Mouse (Mus musculus): ENCODE data around the gene C1qbp. TPM values are rescaled to one million over a fixed set of nuclear protein-coding genes. Genes with fewer than 3 reads are reported as not detected.

Gene C1qbp
- total and polyA plus RNA-seq, 2 experiments from 2014 or later: 10.3 to 311 TPM

DNA sequence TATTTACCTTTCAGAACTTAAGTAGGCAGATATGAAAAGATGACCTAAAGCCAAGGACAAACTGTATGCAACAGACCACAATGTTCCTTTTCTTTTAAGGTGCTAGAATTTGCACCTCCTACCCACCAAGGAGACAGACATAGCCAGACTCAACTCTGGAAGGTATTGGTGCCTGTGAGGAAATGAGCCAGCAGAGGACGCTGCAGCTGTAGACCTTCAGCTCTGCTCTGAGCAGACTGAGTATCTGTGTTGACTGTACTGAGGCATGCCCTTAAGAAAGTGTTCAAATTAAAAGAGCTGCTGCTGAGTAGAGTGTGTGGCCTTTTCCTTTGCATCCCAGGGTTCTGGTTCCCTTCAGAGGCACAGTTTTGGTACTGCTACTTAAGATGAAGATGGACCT lies 40.2 kb downstream of the C1qbp start:
- H3K9me3 ChIP-seq (replicated peaks; ENCODE audit: control insufficient read depth, low read length): no peaks in the 10 kb centered on the region
- H3K36me3 ChIP-seq (replicated peaks; ENCODE audit: control insufficient read depth, insufficient read depth, low read length): peaks cover 91% of the 10 kb centered on the region
- no peak overlapping the region for H3K27ac ChIP-seq (ENCODE audit: low read depth)
- H3K4me1 ChIP-seq (ENCODE audit: control insufficient read depth, insufficient read depth): no peaks in the 10 kb centered on the region
- H3K4me2 ChIP-seq (ENCODE audit: low read depth, low read length): no peak overlapping the region
- no peak for DNase-seq (ENCODE audit: low spot score)
- no peaks in the 10 kb centered on the region for H3K27me3 ChIP-seq (ENCODE audit: control insufficient read depth, insufficient read depth, low read length)
- H3K4me3 ChIP-seq (ENCODE audit: low read depth, low read length): no peak overlapping the region
- 88% methylated on average over 1 of the region's 1 CpGs for WGBS
- no peak for TF ChIP-seq EP300 (IDR thresholded peaks at IDR 0.05; ENCODE audit: low read depth)
- no peak for TF ChIP-seq CTCF (IDR thresholded peaks at IDR 0.05; ENCODE audit: low read depth)
- no peak for ATAC-seq (ENCODE audit: insufficient read depth, low read depth)
- H3K9ac ChIP-seq (replicated peaks; ENCODE audit: low read depth, low read length): no peak overlapping the region

DNA sequence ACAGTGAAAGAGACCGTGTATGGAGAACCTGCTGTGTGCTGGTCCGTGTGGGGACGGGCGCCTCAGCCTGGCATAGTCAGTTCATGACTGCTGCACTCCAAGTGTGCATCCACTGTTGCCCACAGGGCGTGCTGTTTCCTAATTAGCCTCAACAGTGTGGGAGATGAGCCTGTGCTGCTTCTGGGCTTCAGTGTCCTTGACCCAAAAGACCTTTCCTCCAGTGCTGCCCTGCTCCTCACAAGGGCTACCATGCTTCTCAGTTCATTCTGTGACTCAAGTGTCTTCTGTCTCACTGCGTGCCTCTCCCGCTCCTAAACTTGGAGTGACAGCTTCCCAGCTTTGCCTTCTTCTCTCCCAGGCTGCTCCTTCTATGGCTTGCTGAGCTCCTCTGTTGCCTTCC lies 47.5 kb downstream of the C1qbp start:
- H3K27me3 ChIP-seq (ENCODE audit: control insufficient read depth, insufficient read depth, low read length): no peaks in the 10 kb centered on the region
- 90% methylated on average over 7 of the region's 7 CpGs for WGBS
- no peak overlapping the region for H3K4me2 ChIP-seq (ENCODE audit: low read depth, low read length)
- no peak overlapping the region for H3K4me3 ChIP-seq (ENCODE audit: low read depth, low read length)
- no peak overlapping the region for H3K27ac ChIP-seq (ENCODE audit: low read depth)
- DNase-seq (ENCODE audit: low spot score) (no peak), ATAC-seq (ENCODE audit: insufficient read depth, low read depth) (no peak)
- H3K36me3 ChIP-seq (replicated peaks; ENCODE audit: control insufficient read depth, insufficient read depth, low read length): peaks cover 66% of the 10 kb centered on the region
- H3K9ac ChIP-seq (replicated peaks; ENCODE audit: low read depth, low read length): no peak overlapping the region
- no peaks in the 10 kb centered on the region for H3K4me1 ChIP-seq (ENCODE audit: control insufficient read depth, insufficient read depth)
- H3K9me3 ChIP-seq (replicated peaks; ENCODE audit: control insufficient read depth, low read length): no peaks in the 10 kb centered on the region
- TF ChIP-seq EP300 (IDR thresholded peaks at IDR 0.05; ENCODE audit: low read depth) (no peak), CTCF (IDR thresholded peaks at IDR 0.05; ENCODE audit: low read depth) (no peak)

GRCm38 (mm10) chr11:70931461-70931860 lies 51.4 kb downstream of the C1qbp start:
- Histone ChIP-seq H3K4me2 (ENCODE audit: low read depth, low read length) (no peak overlapping the region), H3K4me3 (ENCODE audit: low read depth, low read length) (no peak overlapping the region), H3K27ac (ENCODE audit: low read depth) (no peak overlapping the region), H3K4me1 (ENCODE audit: control insufficient read depth, insufficient read depth) (no peaks in the 10 kb centered on the region), H3K9ac (replicated peaks; ENCODE audit: low read depth, low read length) (no peak overlapping the region), H3K27me3 (ENCODE audit: control insufficient read depth, insufficient read depth, low read length) (no peaks in the 10 kb centered on the region), H3K36me3 (replicated peaks; ENCODE audit: control insufficient read depth, insufficient read depth, low read length) (peaks cover 50% of the 10 kb centered on the region), H3K9me3 (replicated peaks; ENCODE audit: control insufficient read depth, low read length) (no peaks in the 10 kb centered on the region)
- DNase-seq (ENCODE audit: low spot score) (no peak), ATAC-seq (ENCODE audit: insufficient read depth, low read depth) (no peak)
- TF ChIP-seq CTCF (IDR thresholded peaks at IDR 0.05; ENCODE audit: low read depth) (no peak), EP300 (IDR thresholded peaks at IDR 0.05; ENCODE audit: low read depth) (no peak)
- WGBS: 93% methylated on average over 5 of the region's 5 CpGs

Other genes with a start within 250 kb of the C1qbp start
- 4.2 and 4.9 TPM in 2 replicates for gene Zfp3, start 218.8 kb downstream of the C1qbp start, total RNA-seq (2014; rRNA removed; ENCODE audit: low replicate concordance)
- gene Zfp3, start 218.8 kb downstream of the C1qbp start, polyA plus RNA-seq (2015; fragmentation: Nextera tagmentation; extraction: Ambion mirVana): 9.6 and 10.8 TPM in 2 replicates
- not detected in 2 replicates for gene Scimp, start 170.4 kb downstream of the C1qbp start, total RNA-seq (2014; rRNA removed; ENCODE audit: low replicate concordance)
- gene Scimp, start 170.4 kb downstream of the C1qbp start, polyA plus RNA-seq (2015; fragmentation: Nextera tagmentation; extraction: Ambion mirVana): 0.38 and 0.49 TPM in 2 replicates
- 10.5 and 12.2 TPM in 2 replicates for gene Rabep1, start 138.2 kb downstream of the C1qbp start, total RNA-seq (2014; rRNA removed; ENCODE audit: low replicate concordance)
- gene Rabep1, start 138.2 kb downstream of the C1qbp start, polyA plus RNA-seq (2015; fragmentation: Nextera tagmentation; extraction: Ambion mirVana): 29.8 and 32.2 TPM in 2 replicates
- gene Nup88, start 13.1 kb downstream of the C1qbp start, total RNA-seq (2014; rRNA removed; ENCODE audit: low replicate concordance): 49.9 and 66.8 TPM in 2 replicates
- 81.5 and 88.4 TPM in 2 replicates for gene Nup88, start 13.1 kb downstream of the C1qbp start, polyA plus RNA-seq (2015; fragmentation: Nextera tagmentation; extraction: Ambion mirVana)
- 12.7 and 25.3 TPM in 2 replicates for gene Rpain, start 12.8 kb downstream of the C1qbp start, total RNA-seq (2014; rRNA removed; ENCODE audit: low replicate concordance)
- gene Rpain, start 12.8 kb downstream of the C1qbp start, polyA plus RNA-seq (2015; fragmentation: Nextera tagmentation; extraction: Ambion mirVana): 45.9 and 53.2 TPM in 2 replicates
- gene Dhx33, start 21.4 kb upstream of the C1qbp start, total RNA-seq (2014; rRNA removed; ENCODE audit: low replicate concordance): 19.6 and 20.6 TPM in 2 replicates
- 5.8 and 6.3 TPM in 2 replicates for gene Dhx33, start 21.4 kb upstream of the C1qbp start, polyA plus RNA-seq (2015; fragmentation: Nextera tagmentation; extraction: Ambion mirVana)
- gene Mis12, start 36.6 kb upstream of the C1qbp start, total RNA-seq (2014; rRNA removed; ENCODE audit: low replicate concordance): 3.1 and 5.5 TPM in 2 replicates
- 11.2 and 11.4 TPM in 2 replicates for gene Mis12, start 36.6 kb upstream of the C1qbp start, polyA plus RNA-seq (2015; fragmentation: Nextera tagmentation; extraction: Ambion mirVana)
- gene Derl2, start 36.8 kb upstream of the C1qbp start, total RNA-seq (2014; rRNA removed; ENCODE audit: low replicate concordance): 30.0 and 37.3 TPM in 2 replicates
- 32.3 and 36.5 TPM in 2 replicates for gene Derl2, start 36.8 kb upstream of the C1qbp start, polyA plus RNA-seq (2015; fragmentation: Nextera tagmentation; extraction: Ambion mirVana)
- gene 6330403K07Rik, start 50.5 kb upstream of the C1qbp start, total RNA-seq (2014; rRNA removed; ENCODE audit: low replicate concordance): 4.4 and 5.4 TPM in 2 replicates
- gene 6330403K07Rik, start 50.5 kb upstream of the C1qbp start, polyA plus RNA-seq (2015; fragmentation: Nextera tagmentation; extraction: Ambion mirVana): 6.0 and 8.1 TPM in 2 replicates
- gene Nlrp1a, start 161.7 kb upstream of the C1qbp start, total RNA-seq (2014; rRNA removed; ENCODE audit: low replicate concordance): not detected in 2 replicates
- gene Nlrp1a, start 161.7 kb upstream of the C1qbp start, polyA plus RNA-seq (2015; fragmentation: Nextera tagmentation; extraction: Ambion mirVana): 0.04 TPM in 2 replicates
- gene Nlrp1b, start 247.7 kb upstream of the C1qbp start, total RNA-seq (2014; rRNA removed; ENCODE audit: low replicate concordance): 0.19 TPM in 1 of 2 replicates, not detected in the other
- 0.04 TPM in 1 of 2 replicates, not detected in the other for gene Nlrp1b, start 247.7 kb upstream of the C1qbp start, polyA plus RNA-seq (2015; fragmentation: Nextera tagmentation; extraction: Ambion mirVana)

Measured in heart, postnatal 0 days (tissue).